Mouse (Mus musculus) left cerebral cortex, adult 11 months (tissue): ENCODE measurements around the gene Ankrd65.

Experiments used
- DNase-seq: peaks from one replicate; pipeline ENCODE4 v3.0.0; 2022; ENCODE audit warnings: low spot score

Ankrd65 gene

GRCm38 (mm10) chr4:155847591-155848352 lies 57.5 kb downstream of the Ankrd65 start:
- no peak for DNase-seq

GRCm38 (mm10) chr4:155848434-155849095 lies 58.3 kb downstream of the Ankrd65 start:
- no peak for DNase-seq
